Mouse (Mus musculus): ENCODE measurements around the gene Gfm2.

- no peak for TF ChIP-seq GATA1 (IDR thresholded peaks at IDR 0.05; ENCODE audit: low read length)
- TF ChIP-seq TAL1 (IDR thresholded peaks at IDR 0.05; ENCODE audit: low read length) = no peak
Measured at GRCm38 (mm10) chr13:97201896-97202295, 64.2 kb downstream of the Gfm2 start.
